Mouse (Mus musculus) neural tube, embryonic 13.5 days (tissue): ENCODE measurements around the gene Mettl7a1. TPM values are rescaled to one million over a fixed set of nuclear protein-coding genes. Genes with fewer than 3 reads are reported as not detected.
"Not testable (repeated sequence)": the region's sequence is repeated elsewhere in the genome, so short reads cannot be mapped to it uniquely, and the experiment has no call there.

Experiments used
- ATAC-seq: fragments of 200-750 bp; cut with Nextera tagmentation; 2 replicates; pipeline ENCODE4 v1.8.0; 2017; ENCODE audit warnings: low read depth, mild to moderate bottlenecking, moderate TSS enrichment, moderate library complexity
- H3K27ac ChIP-seq: fragments of 300-500 bp; sonication (generic); replicated peaks from 2 replicates; pipeline ENCODE4 v1.5.1; 2015; ENCODE audit warnings: moderate library complexity, mild to moderate bottlenecking, inconsistent platforms
- H3K27me3 ChIP-seq: fragments of 300-500 bp; sonication (generic); 2 replicates; pipeline ENCODE4 v1.6.1; 2015; ENCODE audit warnings: mild to moderate bottlenecking, inconsistent platforms
- H3K36me3 ChIP-seq: fragments of 300-500 bp; sonication (generic); 2 replicates; pipeline ENCODE4 v1.6.1; 2015; ENCODE audit warnings: mild to moderate bottlenecking, inconsistent platforms
- H3K4me1 ChIP-seq: fragments of 300-500 bp; sonication (generic); replicated peaks from 2 replicates; pipeline ENCODE4 v1.6.1; 2015; ENCODE audit warnings: inconsistent platforms
- H3K4me2 ChIP-seq: fragments of 300-500 bp; sonication (generic); 2 replicates; pipeline ENCODE4 v1.6.1; 2015; ENCODE audit warnings: inconsistent platforms, mild to moderate bottlenecking, moderate library complexity
- H3K4me3 ChIP-seq: fragments of 300-500 bp; sonication (generic); 2 replicates; pipeline ENCODE4 v1.5.1; 2015; ENCODE audit warnings: mild to moderate bottlenecking, inconsistent platforms
- H3K9ac ChIP-seq: fragments of 300-500 bp; sonication (generic); 2 replicates; pipeline ENCODE4 v1.6.1; 2015; ENCODE audit warnings: moderate library complexity, mild to moderate bottlenecking, inconsistent platforms
- H3K9me3 ChIP-seq: fragments of 300-500 bp; sonication (generic); 2 replicates; pipeline ENCODE4 v1.6.1; 2016; ENCODE audit warnings: inconsistent platforms
- WGBS: fragments of 180-500 bp; shearing (Covaris S2); methylation state at CpG from one replicate; pipeline ENCODE4 v1.1.7; 2015; 5-methylcytosine and 5-hydroxymethylcytosine counted together
- polyA plus RNA-seq: library from polyadenylated mRNA; unstranded; fragments of >200 nt; fragmentation: Nextera tagmentation; extraction: Ambion mirVana; gene quantifications from 2 replicates; pipeline ENCODE4 v1.2.1, GENCODE M21; 2015

The Mettl7a1 gene
- polyA plus RNA-seq, 1 experiment from 2014 or later = 5.1 TPM

DNA sequence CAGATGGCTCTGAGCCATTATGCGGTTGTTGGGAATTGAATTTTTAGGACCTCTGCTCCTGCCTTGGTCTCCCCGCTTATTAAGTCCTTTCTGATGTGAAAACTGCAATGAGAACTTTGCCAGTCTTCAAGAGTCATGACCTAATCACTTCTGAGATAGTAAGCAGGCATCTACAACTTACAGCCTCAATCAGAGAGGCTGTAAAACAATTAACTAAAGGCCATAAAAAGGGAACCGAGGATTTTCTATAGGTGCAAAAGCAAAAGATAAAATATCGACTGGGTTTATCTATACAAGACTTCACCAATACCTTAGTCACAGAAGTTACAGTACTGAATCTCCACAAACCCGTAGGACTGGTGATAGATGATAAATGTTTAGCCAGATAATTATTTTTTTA lies 51.9 kb downstream of the Mettl7a1 start:
- Histone ChIP-seq H3K4me2 (no peak overlapping the region), H3K27me3 (no peaks in the 10 kb centered on the region), H3K9ac (no peak overlapping the region), H3K27ac (no peak overlapping the region), H3K4me1 (no peaks in the 10 kb centered on the region), H3K36me3 (no peaks in the 10 kb centered on the region), H3K4me3 (no peak overlapping the region), H3K9me3 (no peaks in the 10 kb centered on the region)
- ATAC-seq = no peak
- WGBS = 50% methylated on average over 5 of the region's 5 CpGs

DNA sequence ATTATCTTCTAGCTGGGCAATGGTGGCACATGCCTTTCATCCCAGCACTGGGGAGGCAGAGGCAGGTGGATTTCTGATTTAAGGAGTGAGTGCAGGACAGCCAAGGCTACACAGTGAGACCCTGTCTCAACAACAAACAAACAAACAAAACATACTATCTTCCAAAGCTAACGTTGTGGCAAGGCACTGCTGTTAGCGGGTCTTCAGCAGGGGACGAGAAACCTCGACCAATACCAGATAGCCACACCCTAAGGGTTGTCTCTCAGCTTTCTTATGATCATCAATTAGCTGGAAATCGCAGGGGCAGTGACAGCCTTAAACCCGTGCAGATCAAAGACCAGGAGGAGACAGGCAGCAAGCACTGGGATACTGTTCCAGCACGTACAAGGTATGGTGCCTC lies 60.3 kb downstream of the Mettl7a1 start, which contains the start of gene Higd1c:
Gene Higd1c (plus strand): TSS at position 301 of the 400 bp plus-strand sequence.
- no peaks in the 10 kb centered on the region for H3K36me3 ChIP-seq
- 68% methylated on average over 7 of the region's 7 CpGs for WGBS
- H3K4me1 ChIP-seq = peaks cover 5% of the 10 kb centered on the region; the same call in 1 of the 2 replicates
- no peak within 1 kb of the TSS for H3K9ac ChIP-seq
- ATAC-seq = no peak
- no peak within 1 kb of the TSS for H3K4me3 ChIP-seq
- H3K9me3 ChIP-seq = 0 out of 2 replicates have a peak, but pooled peaks cover 3% of the 10 kb centered on the region
- H3K27ac ChIP-seq = no peak within 1 kb of the TSS
- no peak within 1 kb of the TSS for H3K4me2 ChIP-seq
- no peaks in the 10 kb centered on the region for H3K27me3 ChIP-seq

DNA sequence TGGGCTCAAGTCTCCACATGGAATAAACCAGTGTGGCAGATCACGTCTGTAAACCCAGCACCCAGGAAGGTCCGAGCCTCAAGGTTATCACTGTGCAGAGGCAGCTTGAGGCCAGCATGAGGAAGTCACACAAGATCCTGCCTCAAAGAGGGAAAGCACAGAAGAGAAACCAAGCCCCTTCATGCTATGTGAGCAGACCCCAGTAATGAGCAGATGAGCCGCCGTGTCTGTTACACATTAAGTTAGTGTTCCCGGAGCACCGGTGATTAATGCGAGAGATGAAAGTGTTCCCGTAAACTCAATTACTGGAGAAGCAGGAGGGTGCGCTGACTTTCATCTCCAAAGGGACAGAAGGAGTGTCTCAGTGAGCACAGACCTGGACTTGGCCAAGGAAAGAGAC lies 62.0 kb downstream of the Mettl7a1 start:
- not testable (repeated sequence) for H3K9ac ChIP-seq, H3K27me3 ChIP-seq, ATAC-seq, H3K4me3 ChIP-seq, H3K36me3 ChIP-seq, H3K9me3 ChIP-seq, H3K4me1 ChIP-seq, H3K4me2 ChIP-seq
- 0 out of 2 replicates have a peak overlapping the region, but pooled peaks have one; percentile 28 for H3K27ac ChIP-seq
- 46% methylated on average over 9 of the region's 9 CpGs for WGBS

DNA sequence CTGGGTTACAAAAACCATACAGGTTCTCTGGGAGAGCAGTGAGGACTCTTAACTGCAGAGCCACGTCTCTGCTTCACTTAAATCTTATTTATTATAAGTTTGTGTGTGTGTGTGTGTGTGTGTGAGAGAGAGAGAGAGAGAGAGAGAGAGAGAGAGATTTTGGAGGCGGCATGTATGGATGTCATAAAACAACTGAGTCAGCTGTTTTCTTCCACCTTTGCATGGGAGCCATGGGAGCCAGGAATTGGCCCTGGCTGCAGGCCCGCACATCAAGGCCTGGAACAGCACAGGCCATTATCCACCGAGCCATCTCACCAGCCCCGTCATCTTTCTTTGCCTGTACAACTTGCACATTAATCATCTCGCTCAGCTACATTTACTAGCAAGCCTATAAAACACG lies 63.2 kb downstream of the Mettl7a1 start:
- Histone ChIP-seq H3K9me3 (0 out of 2 replicates have a peak, but pooled peaks cover 3% of the 10 kb centered on the region), H3K4me3 (no peak overlapping the region), H3K27ac (no peak overlapping the region), H3K27me3 (no peaks in the 10 kb centered on the region), H3K36me3 (no peaks in the 10 kb centered on the region), H3K9ac (no peak overlapping the region), H3K4me1 (peaks cover 5% of the 10 kb centered on the region; the same call in 1 of the 2 replicates), H3K4me2 (no peak overlapping the region)
- no peak for ATAC-seq
- 59% methylated on average over 7 of the region's 7 CpGs for WGBS

DNA sequence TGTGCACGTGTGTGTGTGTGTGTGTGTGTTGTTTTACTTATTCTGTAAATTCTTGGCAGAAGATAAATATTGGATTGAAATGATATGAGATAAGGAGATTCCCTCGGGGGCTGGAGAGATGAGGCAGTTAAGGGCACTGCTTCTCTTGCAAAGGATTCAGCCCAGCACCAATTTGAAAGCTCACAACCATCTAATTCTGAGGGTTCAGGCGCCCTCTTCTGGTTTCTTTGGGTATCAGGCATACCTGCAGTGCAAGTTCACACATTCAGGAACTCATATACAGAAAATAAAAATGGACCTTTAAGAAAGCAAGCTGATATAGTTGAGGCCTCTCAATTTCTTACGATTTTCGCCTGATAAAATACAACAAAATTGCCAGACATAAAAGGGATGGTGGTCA lies 71.1 kb downstream of the Mettl7a1 start:
- Histone ChIP-seq H3K27me3 (no peaks in the 10 kb centered on the region), H3K4me2 (no peak overlapping the region), H3K9me3 (no peaks in the 10 kb centered on the region), H3K9ac (no peak overlapping the region), H3K4me1 (0 out of 2 replicates have a peak, but pooled peaks cover under 1% of the 10 kb centered on the region), H3K27ac (no peak overlapping the region), H3K4me3 (no peak overlapping the region), H3K36me3 (no peaks in the 10 kb centered on the region)
- 43% methylated on average over 5 of the region's 5 CpGs for WGBS
- ATAC-seq = no peak

DNA sequence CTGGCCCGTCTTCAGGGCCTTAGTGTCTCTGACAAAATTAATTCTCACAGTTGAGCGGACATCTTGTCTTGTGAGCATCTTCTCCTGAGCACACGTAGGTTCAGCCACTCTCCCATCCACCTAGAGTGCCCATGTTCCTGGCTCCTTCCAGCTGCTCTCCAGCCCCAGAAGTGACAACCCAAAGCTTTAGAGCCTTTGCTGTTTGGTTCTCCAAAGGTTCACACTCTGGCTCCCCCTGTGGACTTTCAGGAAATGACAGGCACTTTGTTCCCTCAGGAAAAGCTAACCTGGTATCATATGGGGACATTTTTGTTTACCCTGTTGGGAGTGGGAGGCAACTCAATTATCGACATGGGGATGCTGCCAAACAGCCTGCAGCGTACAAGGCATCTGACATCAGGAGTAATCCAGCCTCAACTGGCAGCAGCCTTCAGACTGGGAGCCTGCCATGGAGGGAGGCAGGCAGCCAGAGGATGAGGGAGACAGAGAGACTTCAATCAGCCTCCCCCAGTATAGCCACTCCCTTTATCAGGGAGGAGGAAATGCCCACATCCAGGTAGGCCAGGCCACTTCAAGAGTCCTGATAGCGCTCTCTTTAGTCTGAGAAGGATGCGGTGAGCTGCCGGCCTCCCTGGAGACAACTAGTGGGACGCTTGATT lies 74.0 kb downstream of the Mettl7a1 start:
- not testable (repeated sequence) for H3K4me2 ChIP-seq, H3K36me3 ChIP-seq, H3K27ac ChIP-seq, H3K9me3 ChIP-seq, H3K4me1 ChIP-seq, H3K4me3 ChIP-seq, H3K9ac ChIP-seq, H3K27me3 ChIP-seq
- 41% methylated on average over 4 of the region's 9 CpGs for WGBS
- ATAC-seq = peak; percentile 48; the same call in 1 of the 2 replicates

Other genes with a start within 250 kb of the Mettl7a1 start
- gene Atf1, start 76.3 kb upstream of the Mettl7a1 start, polyA plus RNA-seq = 14.8 and 17.7 TPM in 2 replicates
- not detected in 2 replicates for gene Tmprss12, start 23.3 kb upstream of the Mettl7a1 start, polyA plus RNA-seq
- gene Mettl7a3, start 30.8 kb downstream of the Mettl7a1 start, polyA plus RNA-seq = 1.9 and 2.0 TPM in 2 replicates
- 2.3 and 2.6 TPM in 2 replicates for gene Methig1, start 49.0 kb downstream of the Mettl7a1 start, polyA plus RNA-seq
- gene Mettl7a2, start 49.1 kb downstream of the Mettl7a1 start, polyA plus RNA-seq = not detected in 2 replicates
- 3.1 and 3.2 TPM in 2 replicates for gene Higd1c, start 60.4 kb downstream of the Mettl7a1 start, polyA plus RNA-seq
- gene Gm5475, start 118.0 kb downstream of the Mettl7a1 start, polyA plus RNA-seq = 0.10 TPM in 1 of 2 replicates, not detected in the other
- gene Slc11a2, start 120.9 kb downstream of the Mettl7a1 start, polyA plus RNA-seq = 22.3 and 23.4 TPM in 2 replicates
- gene Letmd1, start 164.9 kb downstream of the Mettl7a1 start, polyA plus RNA-seq = 54.0 and 57.9 TPM in 2 replicates
- 39.1 and 43.8 TPM in 2 replicates for gene Csrnp2, start 191.3 kb downstream of the Mettl7a1 start, polyA plus RNA-seq
- 35.4 and 36.8 TPM in 2 replicates for gene Tfcp2, start 247.9 kb downstream of the Mettl7a1 start, polyA plus RNA-seq